12 mouse cellular contexts compared by ENCODE assay signal in the genomic region with DNA sequence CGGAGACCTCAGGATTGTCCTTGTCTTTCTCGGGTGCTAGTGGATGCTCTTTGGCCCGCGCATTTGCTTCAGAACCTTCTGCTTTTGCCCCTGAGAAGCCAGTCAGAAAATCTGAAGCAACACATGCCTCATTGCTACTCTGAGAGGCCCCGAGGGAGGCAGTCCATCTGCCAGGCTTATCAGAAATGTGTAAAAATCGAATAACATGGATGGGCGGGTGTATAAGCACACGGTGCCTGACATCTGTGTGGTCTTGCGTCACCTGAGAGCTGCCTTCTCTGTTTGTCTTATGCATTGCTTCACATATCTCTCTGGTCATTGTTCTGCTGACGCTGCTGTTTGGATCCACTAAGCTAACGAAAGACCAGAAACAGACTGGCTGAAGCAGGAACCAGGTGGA. TPM values are rescaled to one million over a fixed set of nuclear protein-coding genes. Genes with fewer than 3 reads are reported as not detected.
DNase-seq lines count a peak whose midpoint lies in the region; ATAC-seq and TF ChIP-seq lines count a peak whose summit lies in the region.
"Had no signal": no experiment of that assay in that cellular context is flagged by ENCODE, and none has a peak within 500 bp of the region (broad histone marks: within the 10 kb centered on the region; RNA-seq: fewer than 3 reads in every experiment).

No protein-coding gene starts in this region.

- TF ChIP-seq EP300 in liver, postnatal 0 days (IDR thresholded peaks at IDR 0.05; ENCODE audit: low read depth): no peak

- H3K9ac ChIP-seq in heart, embryonic 12.5 days: no peak overlapping the region
- no peak overlapping the region for H3K9ac ChIP-seq in midbrain, embryonic 14.5 days (replicated peaks; ENCODE audit: low read length)
- H3K9ac ChIP-seq in midbrain, embryonic 16.5 days (ENCODE audit: low read depth, low read length): no peak overlapping the region
- H3K9ac ChIP-seq in liver, postnatal 0 days (replicated peaks): no peak overlapping the region
- H3K9ac ChIP-seq: kidney, embryonic 15.5 days; limb, embryonic 13.5 days had no signal

- no peak overlapping the region for H3K4me3 ChIP-seq in heart, embryonic 12.5 days
- no peak overlapping the region for H3K4me3 ChIP-seq in midbrain, embryonic 14.5 days (replicated peaks; ENCODE audit: low read depth, low read length)
- H3K4me3 ChIP-seq in midbrain, embryonic 16.5 days (ENCODE audit: low read depth, low read length): no peak overlapping the region
- H3K4me3 ChIP-seq in liver, postnatal 0 days (ENCODE audit: low read depth, low read length): no peak overlapping the region
- no peak overlapping the region for H3K4me3 ChIP-seq in lung, adult 2 months (replicated peaks; ENCODE audit: extremely low read depth, low read depth, low read length)
- H3K4me3 ChIP-seq: kidney, embryonic 15.5 days; limb, embryonic 13.5 days had no signal

- no peak overlapping the region for H3K4me2 ChIP-seq in heart, embryonic 12.5 days
- H3K4me2 ChIP-seq in midbrain, embryonic 14.5 days (ENCODE audit: low read length): no peak overlapping the region
- no peak overlapping the region for H3K4me2 ChIP-seq in midbrain, embryonic 16.5 days (ENCODE audit: low read length)
- H3K4me2 ChIP-seq in liver, postnatal 0 days (ENCODE audit: low read depth, low read length): no peak overlapping the region
- H3K4me2 ChIP-seq: kidney, embryonic 15.5 days; limb, embryonic 13.5 days had no signal

- peak; percentile 75 for DNase-seq in heart, adult 11 months
- peak; percentile 21 for DNase-seq in midbrain, embryonic 14.5 days
- DNase-seq in liver, postnatal 0 days: no peak
- no peak for DNase-seq in lung, adult 2 months
- no peak for DNase-seq in urinary bladder, adult 18-20 months (ENCODE audit: low spot score in 2 of 2)
- DNase-seq in gastrocnemius, postnatal 25 days: no peak
- DNase-seq: cerebellum, adult 11 months; lung, postnatal 36 days had no signal

- no peaks in the 10 kb centered on the region for H3K4me1 ChIP-seq in heart, embryonic 12.5 days (replicated peaks)
- H3K4me1 ChIP-seq in midbrain, embryonic 14.5 days (ENCODE audit: control insufficient read depth, insufficient read depth, low read length): no peaks in the 10 kb centered on the region
- no peaks in the 10 kb centered on the region for H3K4me1 ChIP-seq in midbrain, embryonic 16.5 days (ENCODE audit: control insufficient read depth, insufficient read depth, low read length)
- H3K4me1 ChIP-seq in liver, postnatal 0 days (ENCODE audit: insufficient read depth): peaks cover 3% of the 10 kb centered on the region; the same call in 1 of the 2 replicates
- no peaks in the 10 kb centered on the region for H3K4me1 ChIP-seq in lung, adult 2 months (ENCODE audit: control insufficient read depth, insufficient read depth, low read length)
- H3K4me1 ChIP-seq: kidney, embryonic 15.5 days; limb, embryonic 13.5 days had no signal

- ATAC-seq in heart, embryonic 12.5 days (ENCODE audit: insufficient number of reproducible peaks, low FRiP score): no peak
- ATAC-seq in midbrain, embryonic 14.5 days (ENCODE audit: low FRiP score, low TSS enrichment): no peak
- ATAC-seq in midbrain, embryonic 16.5 days: no peak
- peak; percentile 72 for ATAC-seq in liver, postnatal 0 days

- WGBS in heart, embryonic 12.5 days: 73% methylated on average over 11 of the region's 11 CpGs
- WGBS in midbrain, embryonic 14.5 days: 76% methylated on average over 11 of the region's 11 CpGs
- 80% methylated on average over 11 of the region's 11 CpGs for WGBS in midbrain, embryonic 16.5 days
- 58% methylated on average over 11 of the region's 11 CpGs for WGBS in liver, postnatal 0 days (ENCODE audit: insufficient replicate concordance)
- WGBS in lung, adult 2 months: 71% methylated on average over 11 of the region's 11 CpGs

- no peak overlapping the region for H3K27ac ChIP-seq in heart, embryonic 12.5 days (ENCODE audit: poor library complexity, severe bottlenecking)
- H3K27ac ChIP-seq in midbrain, embryonic 14.5 days (replicated peaks; ENCODE audit: low read depth, low read length): no peak overlapping the region
- no peak overlapping the region for H3K27ac ChIP-seq in midbrain, embryonic 16.5 days (ENCODE audit: low read length)
- no peak overlapping the region for H3K27ac ChIP-seq in liver, postnatal 0 days (ENCODE audit: low read depth)
- H3K27ac ChIP-seq: kidney, embryonic 15.5 days; limb, embryonic 13.5 days had no signal

- H3K27me3 ChIP-seq in heart, embryonic 12.5 days (replicated peaks): no peaks in the 10 kb centered on the region
- no peaks in the 10 kb centered on the region for H3K27me3 ChIP-seq in midbrain, embryonic 14.5 days (ENCODE audit: control insufficient read depth, insufficient read depth, low read length)
- H3K27me3 ChIP-seq in midbrain, embryonic 16.5 days (ENCODE audit: control insufficient read depth, insufficient read depth, low read depth, low read length): no peaks in the 10 kb centered on the region
- no peaks in the 10 kb centered on the region for H3K27me3 ChIP-seq in liver, postnatal 0 days (ENCODE audit: insufficient read depth, low read length)
- H3K27me3 ChIP-seq: kidney, embryonic 15.5 days; limb, embryonic 13.5 days had no signal

- TF ChIP-seq CTCF in liver, postnatal 0 days (IDR thresholded peaks at IDR 0.05; ENCODE audit: low read depth): no peak
- no peak for TF ChIP-seq CTCF in lung, adult 2 months (IDR thresholded peaks at IDR 0.05; ENCODE audit: insufficient read depth, low read length)

- no peaks in the 10 kb centered on the region for H3K36me3 ChIP-seq in heart, embryonic 12.5 days
- H3K36me3 ChIP-seq in midbrain, embryonic 14.5 days (ENCODE audit: control insufficient read depth, insufficient read depth, low read length): no peaks in the 10 kb centered on the region
- no peaks in the 10 kb centered on the region for H3K36me3 ChIP-seq in midbrain, embryonic 16.5 days (ENCODE audit: control insufficient read depth, insufficient read depth, low read length)
- H3K36me3 ChIP-seq in liver, postnatal 0 days (replicated peaks; ENCODE audit: insufficient read depth, low read length): no peaks in the 10 kb centered on the region
- H3K36me3 ChIP-seq: kidney, embryonic 15.5 days; limb, embryonic 13.5 days had no signal

- TF ChIP-seq POLR2A in lung, adult 2 months (IDR thresholded peaks at IDR 0.05; ENCODE audit: borderline replicate concordance, extremely low read depth, low read depth, low read length): no peak

- H3K9me3 ChIP-seq in heart, embryonic 12.5 days (replicated peaks): no peaks in the 10 kb centered on the region
- no peaks in the 10 kb centered on the region for H3K9me3 ChIP-seq in midbrain, embryonic 14.5 days (ENCODE audit: control insufficient read depth, low read length)
- H3K9me3 ChIP-seq in midbrain, embryonic 16.5 days (replicated peaks; ENCODE audit: control insufficient read depth, low read length, poor library complexity, severe bottlenecking): no peaks in the 10 kb centered on the region
- no peaks in the 10 kb centered on the region for H3K9me3 ChIP-seq in liver, postnatal 0 days (ENCODE audit: low read length)
- H3K9me3 ChIP-seq: kidney, embryonic 15.5 days; limb, embryonic 13.5 days had no signal

RNA-seq across cellular contexts. Expression of gene Ehf, which starts 33.5 kb away (rescaled TPM):
- polyA plus RNA-seq in heart, embryonic 12.5 days (2016; fragmentation: Nextera tagmentation; extraction: Ambion mirVana): 0.26 TPM in 1 of 2 replicates, not detected in the other
- polyA plus RNA-seq in midbrain, embryonic 14.5 days (2014; fragmentation: Nextera tagmentation; extraction: Ambion mirVana): not detected in 2 replicates
- polyA plus RNA-seq in midbrain, embryonic 16.5 days (2015; fragmentation: Nextera tagmentation; extraction: Ambion mirVana): 0.10 and 0.19 TPM in 2 replicates
- polyA plus RNA-seq in liver, postnatal 0 days (2015; fragmentation: Nextera tagmentation; extraction: Ambion mirVana): 0.15 and 0.26 TPM in 2 replicates
- 23.1 and 38.4 TPM in 2 replicates for polyA plus RNA-seq in lung, adult 2 months (2012; rRNA removed)
- total RNA-seq in gastrocnemius, postnatal 25 days (2021): not detected

Comparison
In these comparisons a context has a peak if more than half of its experiments do, and no peak if none do; other contexts are left out.
1. DNase-seq: peak in heart, adult 11 months (single experiment) and midbrain, embryonic 14.5 days (single experiment); none in liver, postnatal 0 days (single experiment), lung, adult 2 months (single experiment), urinary bladder, adult 18-20 months (0 of 2) and gastrocnemius, postnatal 25 days (single experiment).
2. RNA of gene Ehf, which starts 33.5 kb away (polyA plus RNA-seq): 23.1 to 38.4 TPM in lung, adult 2 months; 0.15 to 0.26 TPM in liver, postnatal 0 days, 0.10 to 0.19 TPM in midbrain, embryonic 16.5 days, 0.26 TPM in heart, embryonic 12.5 days and not detected in midbrain, embryonic 14.5 days; every median in the first group is over 10 times any median in the second.